Mouse (Mus musculus) adrenal gland, postnatal 25 days (tissue): ENCODE data around the gene Ecm1. TPM values are rescaled to one million over a fixed set of nuclear protein-coding genes. Genes with fewer than 3 reads are reported as not detected.

ENCODE experiments used
- DNase-seq: peaks from one replicate; pipeline ENCODE4 v3.0.0; 2021; ENCODE audit warnings: mixed read lengths
- microRNA-seq, 2 experiments: library from miRNA; unstranded; fragments of <30 nt; microRNA quantifications; one replicate each; pipeline ENCODE4 v1.2.0; 2021
- total RNA-seq: library from RNA; stranded (reverse); gene quantifications from 2 replicates; pipeline ENCODE4 v1.2.3, GENCODE M21; 2021

Gene Ecm1
- total RNA-seq, 1 experiment from 2014 or later: 318 TPM

GRCm38 (mm10) chr3:95689940-95690339 lies 49.4 kb downstream of the Ecm1 start:
- no peak for DNase-seq

GRCm38 (mm10) chr3:95689171-95689915 lies 50.0 kb downstream of the Ecm1 start:
- no peak for DNase-seq

- DNase-seq: peak; percentile 86
These were observed 51.6 kb downstream of the Ecm1 start, which contains the start of gene Adamtsl4 for GRCm38 (mm10) chr3:95687524-95688421. Gene Adamtsl4, minus strand, starts transcription at chr3:95687917.

- DNase-seq: no peak
These were observed 52.2 kb downstream of the Ecm1 start for GRCm38 (mm10) chr3:95687168-95687523.

- DNase-seq: no peak
These were observed 52.7 kb downstream of the Ecm1 start for GRCm38 (mm10) chr3:95686492-95687167.

DNA sequence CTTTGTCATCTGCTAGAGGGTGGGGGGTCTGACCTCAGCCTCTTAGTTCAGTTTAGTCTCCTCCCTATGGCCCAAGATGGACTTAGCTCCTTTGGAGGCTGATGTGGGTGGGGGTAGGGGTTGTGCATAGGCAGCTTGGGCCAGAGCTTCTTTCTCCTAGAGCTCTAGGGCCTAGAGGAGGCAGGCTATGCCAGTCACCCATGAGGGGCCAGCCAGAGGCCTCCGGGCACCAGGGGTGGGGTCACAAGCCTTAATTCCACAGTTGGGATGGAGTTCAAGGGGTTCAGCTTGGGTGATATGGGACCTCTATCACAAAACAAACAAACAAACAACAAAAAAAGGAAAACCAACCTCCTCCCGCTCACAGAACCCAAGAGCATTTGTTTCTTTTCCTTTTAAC lies 53.7 kb downstream of the Ecm1 start:
- no peak for DNase-seq

GRCm38 (mm10) chr3:95685301-95685700 lies 54.1 kb downstream of the Ecm1 start:
- DNase-seq: no peak

DNA sequence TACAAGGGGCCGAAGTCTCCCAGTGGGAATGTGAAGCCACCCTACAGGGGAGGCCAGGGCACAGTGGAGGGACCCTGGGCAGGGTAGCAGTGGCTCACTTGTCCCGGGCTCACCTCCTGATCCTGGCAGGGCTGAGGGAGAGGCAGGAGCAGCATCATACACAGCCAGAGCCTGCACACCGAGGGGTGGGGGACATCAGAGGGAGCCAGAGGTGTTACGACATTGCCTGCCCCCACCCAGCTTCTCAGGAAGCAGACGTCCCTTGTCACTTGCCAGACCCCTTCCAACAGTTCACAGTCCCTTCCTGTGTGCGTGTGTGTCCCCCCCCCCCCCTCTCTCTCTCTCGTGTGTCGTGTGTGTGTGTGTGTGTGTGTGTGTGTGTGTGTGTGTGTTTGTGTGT lies 54.5 kb downstream of the Ecm1 start:
- DNase-seq: no peak

Small RNA genes within 50 kb of the gene (microRNA-seq; reads per million reads assigned to microRNA genes)
- gene Mir7014: 0 reads per million in 2 experiments

Other genes starting within 250 kb of the Ecm1 start
- gene Ctsk, start 240.3 kb downstream of the Ecm1 start, total RNA-seq: 2.9 and 4.5 TPM in 2 replicates
- 14.1 and 20.2 TPM in 2 replicates for gene Ctss, start 212.8 kb downstream of the Ecm1 start, total RNA-seq
- gene Hormad1, start 179.9 kb downstream of the Ecm1 start, total RNA-seq: not detected in 2 replicates
- gene Golph3l, start 150.6 kb downstream of the Ecm1 start, total RNA-seq: 38.2 and 49.1 TPM in 2 replicates
- 86.4 and 93.1 TPM in 2 replicates for gene Ensa, start 114.6 kb downstream of the Ecm1 start, total RNA-seq
- 165 and 167 TPM in 2 replicates for gene Mcl1, start 80.8 kb downstream of the Ecm1 start, total RNA-seq
- gene Adamtsl4, start 51.7 kb downstream of the Ecm1 start, total RNA-seq: 5.6 and 6.1 TPM in 2 replicates
- gene Tars2, start 20.6 kb upstream of the Ecm1 start, total RNA-seq: 54.5 and 58.8 TPM in 2 replicates
- 53.4 and 54.9 TPM in 2 replicates for gene Rprd2, start 79.3 kb upstream of the Ecm1 start, total RNA-seq
- 32.3 and 32.7 TPM in 2 replicates for gene Prpf3, start 116.3 kb upstream of the Ecm1 start, total RNA-seq
- 272 and 279 TPM in 2 replicates for gene Mrps21, start 131.9 kb upstream of the Ecm1 start, total RNA-seq
- gene Ciart, start 142.7 kb upstream of the Ecm1 start, total RNA-seq: 7.9 and 8.3 TPM in 2 replicates
- 9.3 and 10.3 TPM in 2 replicates for gene BC028528, start 152.4 kb upstream of the Ecm1 start, total RNA-seq
- 93.3 and 145 TPM in 2 replicates for gene Aph1a, start 154.4 kb upstream of the Ecm1 start, total RNA-seq
- 2.7 and 5.7 TPM in 2 replicates for gene Car14, start 165.1 kb upstream of the Ecm1 start, total RNA-seq
- gene Anp32e, start 189.7 kb upstream of the Ecm1 start, total RNA-seq: 77.8 and 94.0 TPM in 2 replicates